In the genomic region with DNA sequence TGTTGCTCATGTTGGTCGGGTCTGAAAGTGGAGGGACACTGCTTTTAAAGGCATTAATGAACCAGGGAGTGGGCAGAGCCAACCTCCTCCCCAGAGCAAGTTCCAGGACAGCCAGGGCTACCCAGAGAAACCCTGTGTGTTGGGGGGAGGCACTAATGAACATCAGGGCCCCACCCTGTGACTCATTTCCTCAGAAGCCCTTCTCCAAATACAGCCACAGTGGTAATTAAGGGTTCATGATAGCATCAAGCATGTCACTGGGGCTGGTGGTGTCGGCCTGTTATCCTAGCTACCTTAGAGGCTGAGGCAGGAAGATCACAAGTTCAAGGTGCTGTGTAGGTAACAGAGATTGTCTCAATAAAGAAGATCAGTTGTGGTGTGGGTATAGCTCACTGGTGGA, we compare ENCODE assay signal across 16 mouse cellular contexts. TPM values are rescaled to one million over a fixed set of nuclear protein-coding genes. Genes with fewer than 3 reads are reported as not detected.
DNase-seq lines count a peak whose midpoint lies in the region; ATAC-seq and TF ChIP-seq lines count a peak whose summit lies in the region.
"Had no signal": no experiment of that assay in that cellular context is flagged by ENCODE, and none has a peak within 500 bp of the region (broad histone marks: within the 10 kb centered on the region; RNA-seq: fewer than 3 reads in every experiment).

No protein-coding gene starts in this region.

- WGBS in liver, adult 2 months = 39% methylated on average over 2 of the region's 2 CpGs
- WGBS in liver, embryonic 13.5 days (ENCODE audit: insufficient replicate concordance) = 34% methylated on average over 2 of the region's 2 CpGs
- WGBS in stomach, postnatal 0 days = 65% methylated on average over 2 of the region's 2 CpGs

- peak overlapping the region; percentile 57 for H3K27ac ChIP-seq in liver, adult 2 months (replicated peaks; ENCODE audit: insufficient read depth, low read depth, low read length)
- peak overlapping the region; percentile 62; the same call in 1 of the 2 replicates for H3K27ac ChIP-seq in liver, embryonic 13.5 days
- H3K27ac ChIP-seq in stomach, postnatal 0 days (replicated peaks) = 0 out of 2 replicates have a peak overlapping the region, but pooled peaks have one; percentile 35
- H3K27ac ChIP-seq: left cerebral cortex, adult 2 months; limb, embryonic 15.5 days; midbrain, embryonic 10.5 days had no signal

- no peak for ATAC-seq in liver, embryonic 13.5 days (ENCODE audit: low read depth)
- ATAC-seq in stomach, postnatal 0 days (ENCODE audit: low FRiP score, low TSS enrichment) = peak; percentile 46

- H3K4me1 ChIP-seq in liver, adult 2 months (ENCODE audit: control insufficient read depth, insufficient read depth, low read length) = peaks cover 50% of the 10 kb centered on the region
- peaks cover 71% of the 10 kb centered on the region for H3K4me1 ChIP-seq in liver, embryonic 13.5 days (replicated peaks)
- H3K4me1 ChIP-seq in stomach, postnatal 0 days (replicated peaks; ENCODE audit: control insufficient read depth, insufficient read depth) = no peaks in the 10 kb centered on the region
- H3K4me1 ChIP-seq: limb, embryonic 15.5 days had no signal

- H3K27me3 ChIP-seq in liver, adult 2 months (ENCODE audit: control insufficient read depth, insufficient read depth, low read length) = no peaks in the 10 kb centered on the region
- H3K27me3 ChIP-seq in liver, embryonic 13.5 days = no peaks in the 10 kb centered on the region
- H3K27me3 ChIP-seq in stomach, postnatal 0 days (ENCODE audit: control insufficient read depth, insufficient read depth, low read length) = no peaks in the 10 kb centered on the region
- H3K27me3 ChIP-seq: limb, embryonic 15.5 days had no signal

- no peak for DNase-seq in liver, adult 2 months (ENCODE audit: extremely low read depth, low read depth, low spot score)
- DNase-seq in liver (no peak), NIH3T3 (ENCODE audit: low read depth) (peak; percentile 16), adipocyte (ENCODE audit: low spot score) (no peak)
- DNase-seq in liver, embryonic 13.5 days = no peak
- DNase-seq in stomach, postnatal 0 days (ENCODE audit: low spot score) = no peak
- DNase-seq in embryo, embryonic 10 days (ENCODE audit: low spot score) = no peak
- DNase-seq in retina, embryonic 14.5 days (ENCODE audit: low spot score) = no peak
- DNase-seq: adrenal gland, adult 8-10 months; embryo, embryonic 11 days; heart, postnatal 36 days; kidney, postnatal 36 days; thymus, postnatal 14 days had no signal

- TF ChIP-seq EP300 in stomach, postnatal 0 days (optimal IDR thresholded peaks at IDR 0.05) = no peak

- H3K9me3 ChIP-seq in liver, embryonic 13.5 days (replicated peaks) = no peaks in the 10 kb centered on the region
- no peaks in the 10 kb centered on the region for H3K9me3 ChIP-seq in stomach, postnatal 0 days (ENCODE audit: control insufficient read depth, low read length)
- H3K9me3 ChIP-seq: limb, embryonic 15.5 days; midbrain, embryonic 10.5 days had no signal

- TF ChIP-seq CTCF in liver, adult 2 months (IDR thresholded peaks at IDR 0.05; ENCODE audit: low read depth, low read length) = no peak
- no peak for TF ChIP-seq CTCF in stomach, postnatal 0 days (IDR thresholded peaks at IDR 0.05; ENCODE audit: low read depth)

- no peak overlapping the region for H3K4me3 ChIP-seq in liver, adult 2 months (ENCODE audit: insufficient read depth, low read depth, low read length)
- no peak overlapping the region for H3K4me3 ChIP-seq in liver, embryonic 13.5 days (replicated peaks)
- H3K4me3 ChIP-seq in stomach, postnatal 0 days (ENCODE audit: low read depth, low read length) = no peak overlapping the region
- H3K4me3 ChIP-seq: left cerebral cortex, adult 2 months; limb, embryonic 15.5 days; midbrain, embryonic 10.5 days had no signal

- TF ChIP-seq POLR2A in liver, adult 2 months (IDR thresholded peaks at IDR 0.05; ENCODE audit: extremely low read depth, insufficient read depth, low read length) = no peak

- no peak overlapping the region for H3K9ac ChIP-seq in liver, adult 2 months (ENCODE audit: low read depth, low read length)
- no peak overlapping the region for H3K9ac ChIP-seq in liver, embryonic 13.5 days
- no peak overlapping the region for H3K9ac ChIP-seq in stomach, postnatal 0 days (ENCODE audit: low read length)
- H3K9ac ChIP-seq: limb, embryonic 15.5 days had no signal

- no peaks in the 10 kb centered on the region for H3K36me3 ChIP-seq in liver, adult 2 months (ENCODE audit: control insufficient read depth, insufficient read depth, low read length)
- 0 out of 2 replicates have a peak, but pooled peaks cover 6% of the 10 kb centered on the region for H3K36me3 ChIP-seq in liver, embryonic 13.5 days
- no peaks in the 10 kb centered on the region for H3K36me3 ChIP-seq in stomach, postnatal 0 days (ENCODE audit: control insufficient read depth, insufficient read depth, low read length)

- no peak overlapping the region for H3K4me2 ChIP-seq in liver, embryonic 13.5 days
- no peak overlapping the region for H3K4me2 ChIP-seq in stomach, postnatal 0 days (replicated peaks; ENCODE audit: low read depth)
- H3K4me2 ChIP-seq: limb, embryonic 15.5 days had no signal

- H3K79me2 ChIP-seq in liver, adult 2 months (ENCODE audit: control insufficient read depth, insufficient read depth, low read length) = peaks cover 44% of the 10 kb centered on the region

RNA-seq across cellular contexts. Expression of gene Nadk, which starts 9.3 kb away (rescaled TPM):
- total RNA-seq in liver, adult 2 months (2014; rRNA removed) = 163 and 201 TPM in 2 replicates
- polyA plus RNA-seq in liver, adult 2 months (2012; rRNA removed) = 196 and 218 TPM in 2 replicates
- 60.4 and 68.0 TPM in 2 replicates for polyA plus RNA-seq in liver, embryonic 13.5 days (2015; fragmentation: Nextera tagmentation; extraction: Ambion mirVana)
- 75.2 and 78.4 TPM in 2 replicates for polyA plus RNA-seq in stomach, postnatal 0 days (2015; fragmentation: Nextera tagmentation; extraction: Ambion mirVana)

RNA-seq across cellular contexts. Expression of gene Slc35e2, which starts 29.8 kb away (rescaled TPM):
- total RNA-seq in liver, adult 2 months (2014; rRNA removed) = 63.5 and 65.6 TPM in 2 replicates
- 18.5 and 19.8 TPM in 2 replicates for polyA plus RNA-seq in liver, adult 2 months (2012; rRNA removed)
- polyA plus RNA-seq in liver, embryonic 13.5 days (2015; fragmentation: Nextera tagmentation; extraction: Ambion mirVana) = 4.4 and 5.9 TPM in 2 replicates
- polyA plus RNA-seq in stomach, postnatal 0 days (2015; fragmentation: Nextera tagmentation; extraction: Ambion mirVana) = 3.2 and 3.8 TPM in 2 replicates

RNA-seq across cellular contexts. Expression of gene Cdk11b, which starts 53.2 kb away (rescaled TPM):
- 8.5 and 11.2 TPM in 2 replicates for total RNA-seq in liver, adult 2 months (2014; rRNA removed)
- polyA plus RNA-seq in liver, adult 2 months (2012; rRNA removed) = 8.8 and 10.6 TPM in 2 replicates
- polyA plus RNA-seq in liver, embryonic 13.5 days (2015; fragmentation: Nextera tagmentation; extraction: Ambion mirVana) = 30.6 and 36.2 TPM in 2 replicates
- polyA plus RNA-seq in stomach, postnatal 0 days (2015; fragmentation: Nextera tagmentation; extraction: Ambion mirVana) = 39.5 and 46.9 TPM in 2 replicates
